Mouse (Mus musculus) cerebellum, adult 9-11 months (tissue): ENCODE results near the gene Ppp1r15a.
"Not testable (repeated sequence)": the region's sequence is repeated elsewhere in the genome, so short reads cannot be mapped to it uniquely, and the experiment has no call there.

Experiments used
- DNase-seq: peaks from one replicate; pipeline ENCODE4 v3.0.0; 2022

Gene Ppp1r15a

DNA sequence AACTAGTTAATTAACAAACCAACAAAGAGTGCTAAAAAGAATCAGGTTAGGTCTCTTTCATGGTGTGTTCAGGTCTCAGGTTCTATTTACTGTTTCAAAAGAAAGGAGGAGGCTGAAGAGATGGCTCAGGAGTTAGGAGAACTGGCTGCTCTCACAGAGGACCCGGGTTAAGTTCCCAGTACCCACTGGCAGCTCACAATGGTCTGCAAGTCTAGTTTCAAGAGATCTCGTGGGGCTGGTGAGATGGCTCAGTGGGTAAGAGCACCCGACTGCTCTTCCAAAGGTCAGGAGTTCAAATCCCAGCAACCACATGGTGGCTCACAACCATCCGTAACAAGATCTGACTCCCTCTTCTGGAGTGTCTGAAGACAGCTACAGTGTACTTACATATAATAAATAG, 45.8 kb downstream of the Ppp1r15a start:
- not testable (repeated sequence) for DNase-seq

- DNase-seq = no peak
These were observed 47.3 kb downstream of the Ppp1r15a start for GRCm38 (mm10) chr7:45478774-45479173.

GRCm38 (mm10) chr7:45477003-45477402, 49.1 kb downstream of the Ppp1r15a start:
- DNase-seq = peak; percentile 74

- peak; percentile 25 for DNase-seq
These were observed 49.6 kb downstream of the Ppp1r15a start for GRCm38 (mm10) chr7:45476453-45476852.

GRCm38 (mm10) chr7:45475291-45475969, 50.6 kb downstream of the Ppp1r15a start:
- DNase-seq = no peak
